Mouse (Mus musculus) small intestine, adult 2 months (tissue): ENCODE results near the gene Pigv.

ENCODE experiments used
- CTCF ChIP-seq: fragments of 200-500 bp; IDR thresholded peaks from 2 replicates; pipeline ENCODE4 v1.5.1; 2012; ENCODE audit warnings: low read depth, mild to moderate bottlenecking, control low read depth, inconsistent platforms, low read length, moderate library complexity, mixed read lengths; ENCODE audit not compliant: insufficient replicate concordance, insufficient read length; ENCODE audit errors: extremely low read depth
- POLR2A ChIP-seq: fragments of 200-500 bp; IDR thresholded peaks from 2 replicates; pipeline ENCODE4 v1.6.1; 2012; ENCODE audit warnings: low read depth, mild to moderate bottlenecking, control low read depth, inconsistent platforms, low read length, moderate library complexity

- no peak for TF ChIP-seq CTCF
- TF ChIP-seq POLR2A = no peak
These were observed 39.0 kb upstream of the Pigv start for GRCm38 (mm10) chr4:133711307-133712076.
